Mouse (Mus musculus) adrenal gland, postnatal 14 days (tissue): ENCODE measurements around the gene Olfr348. TPM values are rescaled to one million over a fixed set of nuclear protein-coding genes. Genes with fewer than 3 reads are reported as not detected.

Source experiments
- DNase-seq: peaks from one replicate; pipeline ENCODE4 v3.0.0; 2021; ENCODE audit warnings: mixed read lengths
- long read RNA-seq, 2 experiments: library from polyadenylated mRNA; stranded (forward); transcript quantifications; one replicate each; pipeline ENCODE4 v2.0.0; 2021
- total RNA-seq: library from RNA; stranded (reverse); gene quantifications from 2 replicates; pipeline ENCODE4 v1.2.3, GENCODE M21; 2021

Gene Olfr348
- not detected in 2 replicates for total RNA-seq
- long read RNA-seq, experiment 1 = 0 reads
- long read RNA-seq, experiment 2 = 0 reads

DNA sequence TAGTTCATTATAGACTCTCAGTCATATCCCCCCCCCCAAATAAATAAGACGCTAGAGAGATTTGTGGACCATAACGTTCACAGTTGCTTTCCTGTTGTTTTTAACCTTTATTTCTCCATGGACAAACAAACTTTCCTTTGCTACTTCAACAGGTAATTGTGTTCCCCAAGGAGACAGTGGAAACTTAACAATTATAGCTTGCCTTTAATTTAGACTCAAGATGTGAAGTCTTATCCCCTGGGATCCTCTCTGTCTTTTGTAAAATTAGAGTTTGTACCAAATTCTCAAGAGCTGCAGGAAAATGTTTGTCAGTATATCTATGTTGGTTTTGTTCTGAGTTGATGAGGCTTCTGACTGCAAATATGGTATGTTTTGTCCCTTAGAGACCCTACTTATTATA, at the start of gene Olfr348:
Gene Olfr348, plus strand, starts transcription at position 301 of the 400 bp plus-strand sequence.
- DNase-seq = no peak

DNA sequence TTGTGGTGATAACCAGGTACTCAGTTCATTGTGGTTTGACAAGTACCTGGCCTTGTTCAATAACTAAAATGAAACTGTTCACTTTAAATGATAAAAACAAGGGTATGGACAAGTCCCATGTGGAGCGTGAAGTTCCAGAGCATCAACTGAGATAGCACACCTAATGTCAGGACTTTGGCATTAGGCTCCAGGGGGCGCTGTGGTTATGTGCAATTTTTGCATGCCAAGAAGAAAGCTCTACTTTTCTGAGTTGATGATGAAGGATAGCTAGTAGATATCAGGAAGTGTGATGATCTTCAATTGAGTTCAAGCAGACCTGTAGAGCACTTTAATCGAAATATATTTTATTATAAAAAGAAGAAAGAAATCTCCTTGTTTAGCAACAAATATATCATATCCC, 47.9 kb upstream of the Olfr348 start:
- peak; percentile 13 for DNase-seq

DNA sequence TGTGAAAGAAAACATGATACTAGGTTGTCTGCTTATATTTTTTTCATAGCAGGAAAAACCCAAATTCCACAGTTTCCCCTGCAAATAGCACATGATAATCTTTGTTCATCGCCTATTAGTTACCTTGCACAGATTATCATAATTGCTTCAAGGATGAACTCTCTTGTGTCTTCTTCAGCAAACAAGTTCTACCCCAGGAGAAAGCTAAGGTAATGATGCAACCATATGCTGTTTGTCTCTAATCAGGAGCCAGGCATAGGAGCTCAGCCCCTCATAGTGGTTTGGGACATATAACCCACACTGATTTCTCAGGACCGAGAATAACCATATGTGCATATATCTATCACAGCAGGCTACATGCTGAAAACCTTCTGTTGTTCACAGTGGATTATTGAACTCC, 6.2 kb downstream of the Olfr348 start, which contains the start of gene Olfr50:
Gene Olfr50, plus strand, starts transcription at position 301 of the 400 bp plus-strand sequence.
- no peak for DNase-seq

DNA sequence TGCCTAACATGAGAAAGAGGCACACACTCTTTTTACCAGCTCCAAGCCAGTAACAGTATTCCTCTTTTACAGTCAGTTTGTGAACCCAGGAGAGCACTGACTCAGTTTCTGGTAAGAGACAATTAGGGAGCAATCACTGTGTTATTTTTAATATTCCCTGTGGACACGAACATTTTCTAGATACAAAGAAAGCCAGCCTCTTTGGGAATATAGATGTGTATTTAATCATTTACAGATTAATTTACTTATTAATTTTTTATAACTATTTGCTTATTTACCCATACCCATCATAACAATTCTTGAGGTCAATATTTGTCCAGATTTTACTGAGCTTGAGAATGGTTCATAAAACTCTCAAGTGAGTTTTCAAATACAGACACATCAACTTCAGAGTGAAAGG, 32.9 kb downstream of the Olfr348 start, which contains the start of gene Olfr3:
Gene Olfr3, minus strand, starts transcription at position 101 of the 400 bp plus-strand sequence.
- DNase-seq = no peak

Other genes with a start within 250 kb of the Olfr348 start
- gene Olfr344, start 217.6 kb upstream of the Olfr348 start, total RNA-seq = not detected in 2 replicates
- gene Olfr345, start 144.2 kb upstream of the Olfr348 start, total RNA-seq = not detected in 2 replicates
- not detected in 2 replicates for gene Olfr346, start 98.5 kb upstream of the Olfr348 start, total RNA-seq
- gene Olfr347, start 52.4 kb upstream of the Olfr348 start, total RNA-seq = not detected in 2 replicates
- gene Olfr50, start 6.3 kb downstream of the Olfr348 start, total RNA-seq = not detected in 2 replicates
- gene Olfr3, start 32.8 kb downstream of the Olfr348 start, total RNA-seq = not detected in 2 replicates
- not detected in 2 replicates for gene Olfr350, start 62.0 kb downstream of the Olfr348 start, total RNA-seq
- gene Olfr351, start 78.4 kb downstream of the Olfr348 start, total RNA-seq = not detected in 2 replicates
- gene Olfr352, start 84.2 kb downstream of the Olfr348 start, total RNA-seq = not detected in 2 replicates
- not detected in 2 replicates for gene Olfr353, start 108.7 kb downstream of the Olfr348 start, total RNA-seq
- gene Olfr354, start 121.4 kb downstream of the Olfr348 start, total RNA-seq = not detected in 2 replicates
- gene Olfr355, start 144.6 kb downstream of the Olfr348 start, total RNA-seq = not detected in 2 replicates
- gene Olfr356, start 152.8 kb downstream of the Olfr348 start, total RNA-seq = not detected in 2 replicates
- gene Olfr357, start 209.6 kb downstream of the Olfr348 start, total RNA-seq = not detected in 2 replicates
- gene Olfr358, start 225.1 kb downstream of the Olfr348 start, total RNA-seq = not detected in 2 replicates